Mouse (Mus musculus) liver, embryonic 11.5 days (tissue): Measurements from ENCODE around the gene Ghr. TPM values are rescaled to one million over a fixed set of nuclear protein-coding genes. Genes with fewer than 3 reads are reported as not detected.

ENCODE experiments used
- ATAC-seq: fragments of 200-750 bp; cut with Nextera tagmentation; replicated peaks from 2 replicates; pipeline ENCODE4 v1.8.0; 2017; ENCODE audit warnings: moderate number of reproducible peaks, mild to moderate bottlenecking, moderate TSS enrichment, moderate library complexity; ENCODE audit not compliant: low FRiP score
- DNase-seq: peaks from one replicate; pipeline ENCODE4 v3.0.0-alpha.2; 2017; ENCODE audit warnings: low spot score
- H3K27ac ChIP-seq: fragments of 300-500 bp; sonication (generic); 2 replicates; pipeline ENCODE4 v1.5.1; 2014; ENCODE audit warnings: mild to moderate bottlenecking, low read depth, low read length, control low read depth
- H3K27me3 ChIP-seq: fragments of 300-500 bp; sonication (generic); replicated peaks from 2 replicates; pipeline ENCODE4 v1.6.1; 2014; ENCODE audit warnings: low read length, mixed read lengths; ENCODE audit not compliant: control insufficient read depth, insufficient read depth
- H3K36me3 ChIP-seq: fragments of 300-500 bp; sonication (generic); 2 replicates; pipeline ENCODE4 v1.6.1; 2014; ENCODE audit warnings: mild to moderate bottlenecking, low read length, moderate library complexity, mixed read lengths; ENCODE audit not compliant: control insufficient read depth, insufficient read depth
- H3K4me1 ChIP-seq: fragments of 300-500 bp; sonication (generic); replicated peaks from 2 replicates; pipeline ENCODE4 v1.6.1; 2014; ENCODE audit warnings: low read length, mixed read lengths; ENCODE audit not compliant: control insufficient read depth, insufficient read depth
- H3K4me2 ChIP-seq: fragments of 300-500 bp; sonication (generic); 2 replicates; pipeline ENCODE4 v1.6.1; 2014; ENCODE audit warnings: mild to moderate bottlenecking, control low read depth, moderate library complexity
- H3K4me3 ChIP-seq: fragments of 300-500 bp; sonication (generic); 2 replicates; pipeline ENCODE4 v1.5.1; 2014; ENCODE audit warnings: low read depth, low read length, control low read depth
- H3K9ac ChIP-seq: fragments of 300-500 bp; sonication (generic); 2 replicates; pipeline ENCODE4 v1.6.1; 2014; ENCODE audit warnings: low read depth, low read length, control low read depth
- H3K9me3 ChIP-seq: fragments of 300-500 bp; sonication (generic); 2 replicates; pipeline ENCODE4 v1.6.1; 2016; ENCODE audit warnings: low read length, inconsistent platforms, mixed read lengths; ENCODE audit not compliant: control insufficient read depth
- WGBS: fragments of 180-500 bp; shearing (Covaris S2); extraction: QIAGEN DNeasy Blood & Tissue Kit; methylation state at CpG from one replicate; pipeline ENCODE4 v1.1.7; 2014; 5-methylcytosine and 5-hydroxymethylcytosine counted together
- polyA plus RNA-seq: library from polyadenylated mRNA; unstranded; fragments of >200 nt; fragmentation: Nextera tagmentation; extraction: Ambion mirVana; gene quantifications from 2 replicates; pipeline ENCODE4 v1.2.1, GENCODE M21; 2014

Gene Ghr
- polyA plus RNA-seq, result 38.2 and 41.4 TPM in 2 replicates

DNA sequence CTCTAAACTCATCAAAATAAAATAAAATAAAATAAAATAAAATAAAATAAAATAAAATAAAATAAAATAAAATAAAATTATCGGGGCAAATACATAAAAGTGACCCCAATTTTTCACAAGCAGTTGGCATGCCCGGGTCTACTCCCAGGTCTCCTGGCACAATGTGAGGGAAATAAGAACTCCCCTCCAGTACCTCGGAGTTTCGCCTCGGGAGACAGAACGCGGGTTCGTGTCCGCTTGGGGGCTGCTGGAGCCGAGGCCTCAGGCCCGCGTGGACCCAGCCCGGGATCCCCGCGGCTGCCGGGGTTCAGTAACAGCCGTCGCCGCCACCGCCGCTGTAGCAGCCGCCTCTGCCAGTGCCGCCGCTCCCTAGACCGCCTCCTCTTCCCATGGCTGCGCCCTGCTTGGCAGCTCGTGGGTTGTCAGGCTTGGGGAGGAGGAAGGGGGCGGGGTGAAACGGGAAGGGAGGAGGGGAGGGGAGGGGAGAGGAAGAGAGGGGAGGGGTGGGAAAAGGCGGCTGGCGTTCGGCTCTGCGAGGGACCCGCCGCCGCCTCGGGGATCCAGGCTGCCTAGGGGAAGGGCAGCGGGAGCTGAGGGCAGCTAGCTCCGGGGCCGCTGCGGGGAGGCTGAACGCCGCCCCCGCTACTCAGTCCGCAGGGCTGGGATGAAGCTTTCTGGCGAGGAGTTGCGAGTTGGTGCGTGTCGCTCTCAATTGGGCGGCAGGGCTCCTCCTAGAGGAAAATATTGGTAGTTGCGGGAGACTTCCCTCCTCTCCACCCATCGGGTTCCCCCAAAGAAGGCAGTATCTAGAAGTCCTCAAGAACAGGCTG, at the start of gene Ghr:
TSS of gene Ghr (minus strand) at position 686 of the 830 bp plus-strand sequence.
- Histone ChIP-seq H3K4me3 (peak within 1 kb of the TSS; percentile 67), H3K9ac (peak within 1 kb of the TSS; percentile 71), H3K27ac (peak within 1 kb of the TSS; percentile 82), H3K36me3 (no peaks in the 10 kb centered on the region), H3K27me3 (no peaks in the 10 kb centered on the region), H3K9me3 (no peaks in the 10 kb centered on the region), H3K4me2 (peak within 1 kb of the TSS; percentile 83), H3K4me1 (peaks cover 7% of the 10 kb centered on the region; the same call in 1 of the 2 replicates)
- 1% methylated on average over 50 of the region's 52 CpGs for WGBS
- DNase-seq, result peak; percentile 79
- ATAC-seq, result peak; percentile 88

- no peak overlapping the region for H3K9ac ChIP-seq
- no peak for ATAC-seq
- no peak for DNase-seq
- H3K27me3 ChIP-seq, result no peaks in the 10 kb centered on the region
- no peak overlapping the region for H3K27ac ChIP-seq
- no peak overlapping the region for H3K4me2 ChIP-seq
- no peaks in the 10 kb centered on the region for H3K36me3 ChIP-seq
- no peak overlapping the region for H3K4me3 ChIP-seq
- H3K4me1 ChIP-seq, result no peaks in the 10 kb centered on the region
- H3K9me3 ChIP-seq, result no peaks in the 10 kb centered on the region
Observed at GRCm38 (mm10) chr15:3622746-3623145, 39.5 kb upstream of the Ghr start.

GRCm38 (mm10) chr15:3620368-3620767, 37.1 kb upstream of the Ghr start:
- DNase-seq, result no peak
- Histone ChIP-seq H3K4me3 (no peak overlapping the region), H3K9ac (no peak overlapping the region), H3K27me3 (no peaks in the 10 kb centered on the region), H3K4me2 (no peak overlapping the region), H3K9me3 (no peaks in the 10 kb centered on the region), H3K4me1 (no peaks in the 10 kb centered on the region), H3K27ac (no peak overlapping the region), H3K36me3 (no peaks in the 10 kb centered on the region)
- no peak for ATAC-seq
- WGBS, result 80% methylated on average over 3 of the region's 3 CpGs

GRCm38 (mm10) chr15:3618311-3618710, 35.0 kb upstream of the Ghr start:
- WGBS, result 85% methylated on average over 3 of the region's 3 CpGs
- no peak for ATAC-seq
- no peaks in the 10 kb centered on the region for H3K4me1 ChIP-seq
- H3K4me3 ChIP-seq, result no peak overlapping the region
- H3K27ac ChIP-seq, result no peak overlapping the region
- DNase-seq, result no peak
- H3K36me3 ChIP-seq, result no peaks in the 10 kb centered on the region
- no peak overlapping the region for H3K4me2 ChIP-seq
- no peaks in the 10 kb centered on the region for H3K27me3 ChIP-seq
- no peak overlapping the region for H3K9ac ChIP-seq
- no peaks in the 10 kb centered on the region for H3K9me3 ChIP-seq

DNA sequence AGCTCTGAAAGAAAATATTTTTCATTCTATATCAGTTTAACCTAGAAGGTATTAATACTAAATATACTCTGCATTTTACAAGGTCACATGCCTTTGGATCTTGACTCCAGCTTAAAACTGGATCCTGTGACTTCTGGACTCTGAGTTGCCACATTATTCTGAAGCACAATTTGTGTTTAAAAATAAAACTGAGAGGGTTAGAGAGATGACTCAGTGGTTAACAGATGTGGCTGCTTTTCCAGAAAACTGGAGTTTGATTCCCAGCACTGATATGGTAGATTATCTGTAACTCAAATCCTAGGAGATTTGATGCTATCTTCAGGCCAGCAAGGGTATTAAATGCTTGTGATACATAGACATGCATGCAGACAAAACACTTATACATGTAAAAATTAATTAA, 28.7 kb upstream of the Ghr start:
- H3K36me3 ChIP-seq, result no peaks in the 10 kb centered on the region
- no peaks in the 10 kb centered on the region for H3K9me3 ChIP-seq
- ATAC-seq (no peak), DNase-seq (no peak)
- H3K4me2 ChIP-seq, result no peak overlapping the region
- no peak overlapping the region for H3K4me3 ChIP-seq
- no peak overlapping the region for H3K9ac ChIP-seq
- H3K27me3 ChIP-seq, result no peaks in the 10 kb centered on the region
- H3K27ac ChIP-seq, result no peak overlapping the region
- H3K4me1 ChIP-seq, result no peaks in the 10 kb centered on the region

DNA sequence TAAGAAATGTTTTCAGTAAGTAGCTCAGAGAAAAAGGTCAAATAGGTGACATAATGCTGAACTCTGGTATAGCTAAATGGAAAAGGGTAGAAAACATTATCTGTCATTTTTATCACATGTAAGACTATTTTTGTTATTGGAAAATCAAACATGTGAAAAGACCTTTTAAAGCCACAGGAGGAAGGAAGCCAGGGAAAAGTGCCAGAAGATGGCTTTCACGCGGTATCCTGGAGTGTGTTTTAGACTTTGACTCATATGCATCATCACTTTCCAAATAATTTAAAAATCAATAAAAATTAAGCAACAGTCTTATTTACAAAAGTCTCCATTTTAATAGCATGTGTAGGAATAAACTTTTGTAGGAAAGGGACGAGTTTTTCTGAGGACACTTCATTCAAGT, 24.7 kb upstream of the Ghr start:
- Histone ChIP-seq H3K9ac (no peak overlapping the region), H3K4me1 (no peaks in the 10 kb centered on the region), H3K4me2 (no peak overlapping the region), H3K4me3 (no peak overlapping the region), H3K36me3 (no peaks in the 10 kb centered on the region), H3K27me3 (no peaks in the 10 kb centered on the region), H3K27ac (no peak overlapping the region), H3K9me3 (no peaks in the 10 kb centered on the region)
- ATAC-seq (no peak), DNase-seq (no peak)
- 83% methylated on average over 3 of the region's 3 CpGs for WGBS

- Histone ChIP-seq H3K27me3 (no peaks in the 10 kb centered on the region), H3K4me1 (no peaks in the 10 kb centered on the region; the same call in 1 of the 2 replicates), H3K9me3 (no peaks in the 10 kb centered on the region), H3K9ac (no peak overlapping the region), H3K4me3 (no peak overlapping the region), H3K4me2 (no peak overlapping the region), H3K27ac (no peak overlapping the region), H3K36me3 (no peaks in the 10 kb centered on the region)
- ATAC-seq (no peak), DNase-seq (no peak)
- WGBS, result 86% methylated on average over 2 of the region's 2 CpGs
Observed at GRCm38 (mm10) chr15:3602098-3602486, 18.8 kb upstream of the Ghr start.

DNA sequence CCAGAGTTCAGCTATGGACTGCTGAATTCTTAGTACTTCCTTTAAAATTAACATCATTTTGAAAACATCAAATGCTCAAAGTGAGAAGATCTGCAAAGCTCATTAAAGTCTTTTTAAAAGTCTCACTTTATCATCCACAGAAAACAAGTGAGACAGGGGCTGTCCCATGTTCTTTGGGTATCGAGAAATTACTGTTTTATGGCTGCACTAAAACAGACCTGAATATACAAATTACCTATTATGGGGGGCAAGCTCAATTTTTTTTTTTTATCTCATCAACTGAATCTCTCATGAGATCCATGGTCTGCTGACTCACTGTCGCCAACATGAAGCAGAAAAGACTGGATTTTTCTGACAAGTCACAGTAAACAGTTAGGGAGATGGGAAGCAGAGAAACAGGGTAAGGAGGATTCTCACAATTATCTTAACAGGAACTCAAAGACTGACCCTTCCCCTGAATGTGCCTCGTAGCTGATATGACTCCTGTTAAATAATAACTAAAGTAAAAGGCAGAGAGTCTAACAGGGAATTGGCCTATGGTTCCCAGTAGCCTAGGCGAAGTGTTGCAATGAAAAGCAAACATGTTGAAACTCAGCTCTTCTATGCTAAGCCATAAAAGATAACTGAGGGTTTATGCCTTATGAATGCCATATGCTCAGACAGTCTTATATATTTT, 18.3 kb upstream of the Ghr start:
- WGBS, result 50% methylated on average over 4 of the region's 4 CpGs
- Histone ChIP-seq H3K4me3 (no peak overlapping the region), H3K9ac (no peak overlapping the region), H3K36me3 (no peaks in the 10 kb centered on the region), H3K4me2 (no peak overlapping the region), H3K27me3 (no peaks in the 10 kb centered on the region), H3K27ac (no peak overlapping the region), H3K9me3 (no peaks in the 10 kb centered on the region), H3K4me1 (no peaks in the 10 kb centered on the region; the same call in 1 of the 2 replicates)
- ATAC-seq, result no peak
- DNase-seq, result no peak

DNA sequence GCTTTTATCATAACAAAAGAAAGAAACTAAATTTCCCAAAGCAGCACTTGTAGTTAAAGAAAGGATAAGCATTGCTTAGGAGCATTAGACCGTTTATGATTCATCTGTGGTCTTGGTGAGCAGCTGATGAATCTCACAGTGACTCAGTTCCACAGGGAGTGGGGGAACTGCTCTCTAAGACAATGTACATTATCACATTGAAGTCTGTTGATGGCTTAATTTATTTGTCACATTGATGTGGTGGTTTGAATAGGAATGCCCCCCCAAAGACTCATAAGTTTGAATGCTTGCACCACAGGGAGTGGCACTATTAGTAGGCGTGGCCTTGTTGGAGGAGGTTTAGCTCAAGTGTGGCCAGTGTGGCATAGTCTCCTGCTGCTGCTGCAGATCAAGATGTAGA, 4.6 kb upstream of the Ghr start:
- no peak overlapping the region for H3K4me2 ChIP-seq
- H3K27me3 ChIP-seq, result no peaks in the 10 kb centered on the region
- no peak overlapping the region for H3K27ac ChIP-seq
- no peak overlapping the region for H3K9ac ChIP-seq
- no peak overlapping the region for H3K4me3 ChIP-seq
- ATAC-seq (no peak), DNase-seq (no peak)
- H3K9me3 ChIP-seq, result no peaks in the 10 kb centered on the region
- H3K4me1 ChIP-seq, result peaks cover 7% of the 10 kb centered on the region; the same call in 1 of the 2 replicates
- WGBS, result 63% methylated on average over 2 of the region's 2 CpGs
- H3K36me3 ChIP-seq, result no peaks in the 10 kb centered on the region
